Mouse (Mus musculus) frontal cortex, postnatal 25 days (tissue): ENCODE measurements at regions not wholly inside any gene's neighbourhood (a gene's known extent, or its start where the extent isn't known, plus 50 kb on each side); places are given as distances from the start of the nearest gene placed in this dataset.

ENCODE experiments used
- DNase-seq, 2 experiments: peaks; one replicate each; pipeline ENCODE4 v3.0.0; 2022; ENCODE audit warnings: low spot score in 2 of 2

- no peak for DNase-seq
Measured at GRCm38 (mm10) chr2:34111286-34111685, 223.5 kb upstream of the Mvb12b start.

DNA sequence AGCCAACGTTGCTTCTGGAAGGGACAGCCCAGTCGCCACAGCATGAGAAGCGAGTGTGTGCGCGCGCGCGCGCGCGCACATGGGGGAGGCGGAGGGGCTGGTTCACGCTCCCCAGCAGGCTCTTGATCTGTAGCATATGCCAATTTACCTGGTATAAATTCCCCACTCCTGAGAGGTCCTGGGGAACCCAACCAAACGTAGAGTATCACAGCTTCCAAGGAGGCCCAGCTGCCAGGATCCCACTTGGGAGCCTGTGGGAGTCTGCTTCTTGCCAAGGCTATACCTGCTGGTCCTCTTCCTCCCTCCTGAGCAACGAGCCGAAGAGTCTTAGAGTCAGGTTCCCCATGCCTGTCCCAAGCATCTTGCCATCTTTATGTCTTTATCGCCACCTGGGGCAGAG lies 222.8 kb upstream of the Mvb12b start:
- DNase-seq = no peak

DNA sequence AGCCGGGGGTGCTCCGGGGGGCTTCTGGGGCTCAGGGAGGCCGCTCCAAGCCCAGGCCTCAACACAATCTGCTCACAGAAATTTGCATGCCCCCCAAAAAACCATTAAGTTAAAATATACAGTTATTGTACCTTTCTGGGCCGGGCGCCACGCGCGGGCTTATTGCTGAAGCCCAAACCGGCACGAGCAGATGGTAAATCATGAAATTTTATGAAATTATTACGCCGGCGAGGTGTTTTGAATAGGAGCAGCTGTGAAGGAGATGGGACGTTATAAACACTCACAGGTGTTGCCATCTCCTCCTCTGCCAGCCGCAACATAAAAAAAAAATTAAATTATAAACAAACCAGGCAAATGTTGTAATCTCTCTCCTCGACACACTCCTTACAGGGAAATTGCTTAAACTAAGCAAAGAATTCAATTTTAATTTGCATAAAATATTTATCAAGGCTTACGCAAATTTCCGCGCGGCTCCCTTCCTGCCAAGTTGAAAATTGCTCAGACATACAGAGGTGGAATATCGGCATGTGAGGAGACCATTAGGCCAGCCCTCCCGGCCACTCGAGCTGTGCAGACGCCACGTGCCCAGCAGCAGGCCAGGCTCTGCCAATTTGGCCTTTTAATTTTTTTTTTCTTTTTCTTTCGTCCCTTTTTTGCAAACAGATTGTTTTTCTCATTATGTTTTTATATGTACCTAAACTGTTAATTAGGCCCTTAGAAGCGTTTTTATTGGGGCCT lies 220.0 kb upstream of the Mvb12b start:
- DNase-seq = no peak

DNA sequence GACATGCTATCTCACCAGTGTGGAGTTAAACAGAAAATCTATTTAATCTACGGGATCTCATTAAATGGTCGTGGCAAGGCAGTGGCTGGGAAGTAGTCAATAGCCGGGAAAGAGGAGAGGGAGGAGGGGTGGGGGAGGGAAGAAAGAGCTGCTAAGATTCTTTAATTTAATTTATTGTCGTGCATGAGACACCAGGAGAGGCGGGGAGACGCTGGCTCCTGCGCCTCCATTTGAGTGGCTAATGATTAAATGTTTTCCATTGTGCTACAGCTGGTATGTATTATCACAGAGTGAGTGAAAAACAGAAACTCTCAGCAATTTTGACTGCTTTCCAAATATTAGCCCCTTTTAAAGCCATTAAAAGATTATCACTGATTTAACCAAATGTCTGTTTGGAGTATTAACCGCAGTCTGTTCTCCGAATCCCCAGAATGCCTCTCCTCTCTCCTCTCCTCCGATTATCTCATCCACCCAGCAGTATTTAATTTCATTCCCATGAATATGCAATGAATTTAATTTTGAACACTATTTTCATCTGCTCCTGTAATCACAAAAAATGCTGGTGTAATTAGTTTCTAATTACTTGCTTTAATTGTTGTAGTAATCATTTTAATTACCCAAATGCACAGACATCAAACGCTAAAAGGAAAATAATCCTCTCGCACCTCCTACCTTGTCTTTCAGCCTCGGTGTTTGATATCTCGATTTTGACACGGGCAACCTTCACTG lies 219.3 kb upstream of the Mvb12b start:
- DNase-seq = no peak

GRCm38 (mm10) chr2:34106245-34106644 lies 218.5 kb upstream of the Mvb12b start:
- DNase-seq = no peak

- no peak for DNase-seq
Measured at GRCm38 (mm10) chr2:34105271-34106051, 217.7 kb upstream of the Mvb12b start.

- no peak for DNase-seq
Measured at GRCm38 (mm10) chr2:34098004-34098547, 210.3 kb upstream of the Mvb12b start.

DNA sequence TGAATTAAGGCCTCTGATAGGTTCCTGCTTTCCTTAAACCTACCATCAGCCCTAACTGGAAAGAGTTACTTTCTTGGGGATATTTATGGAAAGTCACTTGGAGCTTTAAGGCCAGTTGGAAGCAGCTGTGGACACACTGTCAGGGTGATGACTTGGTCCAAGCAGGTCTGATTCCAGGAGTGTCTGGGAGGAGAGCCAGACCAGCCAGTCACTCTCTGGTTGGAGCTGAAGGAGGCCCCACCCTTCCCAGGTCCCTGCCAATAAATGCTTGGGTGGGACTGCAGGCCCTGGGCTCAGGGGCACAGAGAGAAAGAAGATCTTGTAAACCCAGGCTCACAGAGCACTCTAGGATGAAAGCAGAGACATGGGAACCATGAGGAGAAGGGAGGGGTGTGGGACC lies 208.8 kb upstream of the Mvb12b start:
- DNase-seq = no peak

DNA sequence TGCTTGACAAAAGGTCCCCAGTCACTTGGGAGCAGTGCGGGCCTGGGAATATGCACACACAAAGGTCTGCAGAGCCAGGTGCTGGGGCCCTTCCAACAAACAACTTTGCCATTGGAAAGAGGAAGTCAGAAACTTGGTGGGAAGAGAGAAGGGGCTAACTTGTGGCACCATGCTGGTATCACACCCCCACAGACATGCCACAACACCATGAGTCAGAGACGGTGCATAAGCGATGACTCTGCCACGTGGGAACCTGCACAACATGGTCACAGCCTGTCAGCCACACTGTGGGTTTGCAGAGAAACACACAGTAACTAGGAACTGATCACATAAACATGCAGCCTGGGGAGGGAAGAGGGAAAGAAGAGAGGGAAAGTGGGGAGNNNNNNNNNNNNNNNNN lies 201.1 kb upstream of the Mvb12b start:
- DNase-seq = no peak

GRCm38 (mm10) chr2:34086130-34086529 lies 198.4 kb upstream of the Mvb12b start:
- no peak for DNase-seq

DNA sequence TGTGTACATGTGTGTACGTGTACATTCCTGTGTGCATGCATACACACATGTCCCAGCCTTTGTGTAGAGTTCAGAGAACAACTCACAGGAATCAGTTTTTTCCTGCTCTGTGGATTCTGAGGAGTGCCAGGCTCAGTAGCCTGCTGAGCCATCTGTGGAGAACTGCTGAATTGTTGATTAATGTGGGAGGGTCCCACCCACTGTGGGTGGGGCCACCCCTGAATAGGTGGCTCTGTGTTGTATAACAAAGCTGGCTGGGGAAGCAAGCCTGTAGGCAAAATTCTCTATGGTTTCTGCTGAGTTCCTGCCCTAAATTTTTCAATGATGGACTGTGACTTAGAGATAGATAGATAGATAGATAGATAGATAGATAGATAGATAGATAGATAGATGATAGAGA lies 196.8 kb upstream of the Mvb12b start:
- no peak for DNase-seq

DNA sequence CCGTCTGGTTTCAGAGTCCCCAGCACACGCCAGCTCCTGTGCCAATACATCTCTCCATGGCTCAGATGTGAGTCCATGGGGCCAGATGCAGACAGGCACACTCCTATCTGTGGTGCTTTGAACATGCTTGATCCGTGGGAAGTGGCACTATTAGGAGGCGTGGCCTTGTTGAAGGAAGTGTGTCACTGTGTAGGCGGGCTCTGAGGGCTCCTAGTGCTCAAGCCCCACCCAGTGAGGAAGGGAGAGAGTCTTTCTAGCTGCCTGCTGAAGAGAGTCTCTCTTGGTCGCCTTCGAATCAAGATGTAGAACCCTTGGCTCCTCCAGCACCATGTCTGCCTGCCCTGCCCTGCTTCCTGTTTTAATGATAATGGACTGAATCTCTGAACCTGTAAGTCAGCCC lies 194.7 kb upstream of the Mvb12b start:
- no peak for DNase-seq

- DNase-seq = no peak
Measured at GRCm38 (mm10) chr2:34080176-34080575, 192.4 kb upstream of the Mvb12b start.

- no peak for DNase-seq
Measured at GRCm38 (mm10) chr2:34079282-34079681, 191.5 kb upstream of the Mvb12b start.

GRCm38 (mm10) chr2:34078875-34079262 lies 191.1 kb upstream of the Mvb12b start:
- DNase-seq = no peak

DNA sequence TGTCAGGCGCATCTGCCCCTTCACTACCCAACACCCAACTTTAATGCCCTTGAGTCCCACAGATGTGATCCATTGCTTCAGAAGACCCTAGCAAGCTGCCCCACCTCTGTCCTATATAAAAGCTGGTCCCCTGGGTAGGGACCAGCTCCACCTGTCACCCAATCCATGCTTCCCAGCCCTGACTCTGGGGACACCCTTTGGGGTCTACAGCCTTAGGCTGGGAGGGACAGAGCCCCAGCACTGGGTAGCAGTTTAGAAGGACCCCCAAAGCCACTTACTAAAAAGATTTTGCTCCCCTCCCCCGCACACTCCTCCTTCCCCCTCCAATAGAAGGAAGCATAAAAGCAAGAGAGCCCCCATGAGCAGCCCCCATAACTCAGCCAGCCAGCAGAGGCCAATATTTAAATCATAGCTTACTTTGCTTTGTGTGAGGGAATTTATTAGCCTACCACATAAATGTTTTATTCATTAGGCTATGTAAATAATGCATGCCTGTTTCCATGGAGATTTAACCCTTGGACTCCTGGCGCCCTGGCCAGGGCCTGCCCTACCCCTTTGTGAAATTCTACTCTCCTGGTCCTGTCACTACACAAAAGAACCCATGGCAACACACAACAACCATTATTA lies 190.6 kb upstream of the Mvb12b start:
- no peak for DNase-seq

DNA sequence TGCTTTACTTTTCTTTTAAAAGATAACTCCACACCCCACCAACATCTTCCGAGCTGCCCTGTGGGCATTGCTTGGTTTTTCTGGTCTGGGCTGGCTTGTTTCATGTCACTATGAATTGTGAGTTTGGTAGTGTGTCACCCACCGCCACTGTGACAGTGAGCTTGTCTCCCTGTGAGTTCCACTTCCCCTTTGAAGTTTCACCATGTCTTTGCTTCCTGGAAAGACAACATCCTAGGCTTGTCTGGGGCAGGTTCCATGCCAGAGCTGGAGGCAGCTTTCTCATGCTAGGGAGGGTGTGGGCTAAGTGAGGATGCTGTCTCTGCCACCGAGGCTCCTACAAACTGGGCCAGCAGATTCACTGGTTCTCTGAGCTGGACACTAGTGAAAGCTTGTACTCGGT lies 188.6 kb upstream of the Mvb12b start:
- DNase-seq = no peak

- DNase-seq = no peak
Measured at GRCm38 (mm10) chr2:34074066-34074465, 186.3 kb upstream of the Mvb12b start.

DNA sequence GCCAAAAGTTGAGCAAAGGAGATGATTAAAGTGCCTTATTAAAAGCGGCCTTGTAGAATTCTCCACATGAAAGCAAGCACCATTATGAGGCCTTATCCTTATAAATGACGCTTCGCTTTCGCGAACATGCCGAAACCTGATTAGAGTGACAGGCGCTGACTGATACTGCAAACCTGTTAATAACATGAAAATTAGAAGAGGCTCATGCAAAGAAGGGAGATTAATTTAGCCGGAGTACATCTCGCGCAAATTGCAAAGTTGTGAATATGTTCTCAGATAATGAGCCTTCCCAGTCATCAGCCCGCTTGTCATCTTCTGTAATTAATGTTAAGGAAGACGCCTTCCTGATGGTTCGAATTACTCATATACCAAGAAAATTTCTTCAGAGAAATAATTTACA lies 177.8 kb upstream of the Mvb12b start:
- no peak for DNase-seq

DNA sequence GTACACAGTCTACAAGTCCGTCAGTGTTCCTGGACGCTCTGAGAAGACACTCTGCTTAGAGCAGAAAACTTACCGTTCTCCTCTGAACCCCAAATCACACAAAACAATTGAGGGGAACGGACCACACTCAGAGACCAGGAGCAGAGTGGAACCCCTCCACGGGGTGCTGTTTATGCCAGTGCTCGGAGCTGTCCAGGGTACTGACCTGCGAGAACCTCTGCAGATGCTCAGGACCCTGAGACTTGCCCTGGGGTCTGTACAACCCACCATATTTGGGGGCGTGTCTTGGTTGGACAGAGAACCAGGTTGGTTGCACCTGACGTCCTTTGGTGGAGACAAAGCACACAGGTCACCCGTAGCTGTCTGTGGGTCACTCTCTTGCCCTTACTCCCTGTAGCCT lies 177.3 kb upstream of the Mvb12b start:
- no peak for DNase-seq

DNA sequence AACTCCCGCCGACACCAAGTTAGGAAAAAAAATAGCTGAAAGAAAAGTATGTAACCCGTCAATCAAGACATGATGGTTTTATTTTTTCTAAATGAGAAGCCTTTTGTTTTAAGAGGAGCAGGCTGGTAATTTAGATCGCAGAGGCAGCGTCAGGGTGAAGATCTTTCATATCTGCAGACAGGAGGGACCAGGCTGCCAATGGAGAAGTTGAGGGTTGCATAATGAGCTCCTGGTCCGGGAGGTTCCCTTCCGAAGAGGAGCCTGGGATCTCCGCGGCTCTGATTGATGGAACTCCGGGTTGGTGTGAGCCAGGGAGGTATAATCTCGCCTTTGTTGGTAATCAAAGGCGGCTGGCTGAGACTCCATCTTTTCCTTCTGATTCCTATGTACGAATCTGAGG lies 168.8 kb upstream of the Mvb12b start:
- no peak for DNase-seq

DNA sequence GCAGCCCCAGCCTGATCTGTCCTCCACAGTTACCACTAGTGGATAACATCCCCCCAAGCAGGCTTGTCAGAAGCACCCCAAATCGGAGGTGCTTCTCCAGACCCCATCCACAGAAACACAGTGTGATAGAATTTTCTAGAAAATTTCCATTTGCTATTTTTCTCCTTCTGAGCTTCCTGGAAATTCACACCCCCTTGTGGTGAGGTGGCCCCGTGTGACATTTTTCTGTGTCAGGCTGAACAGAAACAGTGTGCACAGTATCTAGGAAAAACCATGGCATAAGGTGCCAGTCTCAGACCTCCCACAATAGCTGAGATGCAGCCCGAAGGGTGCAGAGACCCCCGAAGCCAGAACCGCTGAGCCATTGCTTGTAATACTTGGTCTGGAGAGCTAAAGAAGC lies 155.3 kb upstream of the Mvb12b start:
- DNase-seq = no peak
